Mouse (Mus musculus): ENCODE results near the gene Caskin1.
A peak's percentile ranks its signal among the peaks of the same experiment; 100 is the strongest.

Gene Caskin1

GRCm38 (mm10) chr17:24534160-24534718 is 45.8 kb downstream of the Caskin1 start, which contains the start of gene Rab26:
Rab26 (minus strand) TSS chr17:24534210.
- DNase-seq, result no peak

- no peak for DNase-seq
These were observed 46.9 kb downstream of the Caskin1 start for GRCm38 (mm10) chr17:24535300-24535699.

GRCm38 (mm10) chr17:24537536-24537935 is 49.1 kb downstream of the Caskin1 start:
- no peak for DNase-seq

DNA sequence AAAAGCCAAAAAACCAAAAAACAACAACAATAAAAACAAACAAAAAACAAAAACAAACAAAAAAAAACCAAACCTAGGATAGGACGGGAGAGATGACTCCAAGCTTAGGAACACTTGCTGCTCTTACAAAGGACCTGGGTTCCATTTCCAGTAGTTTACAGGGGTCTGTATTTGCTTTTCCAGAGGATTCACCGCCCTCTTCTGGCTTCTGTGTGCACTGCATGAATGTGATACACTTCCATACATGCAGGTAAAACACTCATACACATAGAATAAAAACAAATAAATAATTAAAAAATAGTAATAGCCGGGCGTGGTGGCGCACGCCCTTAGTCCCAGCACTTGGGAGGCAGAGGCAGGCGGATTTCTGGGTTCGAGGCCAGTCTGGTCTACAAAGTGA is 50.5 kb downstream of the Caskin1 start:
- peak; percentile 75 for DNase-seq

DNA sequence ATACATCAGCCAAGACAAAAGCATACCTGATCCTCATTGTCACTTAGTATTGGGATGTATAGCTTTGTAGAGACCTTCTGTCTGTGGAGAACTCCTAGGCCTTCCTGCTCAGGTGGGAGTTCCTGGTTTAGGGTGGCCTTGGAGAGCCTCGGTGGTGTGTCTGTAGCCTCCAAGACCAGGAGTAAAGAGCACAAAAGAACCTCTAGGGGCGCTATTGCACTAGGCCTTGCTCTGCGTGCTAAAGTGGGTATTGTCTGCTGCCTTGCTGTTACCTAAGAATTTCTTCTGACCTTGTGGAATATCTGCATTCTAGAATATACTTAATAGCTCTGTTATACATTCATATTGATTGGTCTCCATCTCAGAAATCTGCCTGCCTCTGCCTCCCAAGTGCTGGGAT is 52.0 kb downstream of the Caskin1 start:
- peak; percentile 73 for DNase-seq

GRCm38 (mm10) chr17:24544613-24545012 is 56.2 kb downstream of the Caskin1 start:
- no peak for DNase-seq

GRCm38 (mm10) chr17:24545247-24545646 is 56.8 kb downstream of the Caskin1 start:
- DNase-seq, result no peak

- DNase-seq, result no peak
These were observed 57.8 kb downstream of the Caskin1 start for GRCm38 (mm10) chr17:24546234-24546633.

- DNase-seq, result no peak
These were observed 60.0 kb downstream of the Caskin1 start for GRCm38 (mm10) chr17:24548435-24548834.

GRCm38 (mm10) chr17:24548921-24549617 is 60.7 kb downstream of the Caskin1 start:
- peak; percentile 80 for DNase-seq

DNA sequence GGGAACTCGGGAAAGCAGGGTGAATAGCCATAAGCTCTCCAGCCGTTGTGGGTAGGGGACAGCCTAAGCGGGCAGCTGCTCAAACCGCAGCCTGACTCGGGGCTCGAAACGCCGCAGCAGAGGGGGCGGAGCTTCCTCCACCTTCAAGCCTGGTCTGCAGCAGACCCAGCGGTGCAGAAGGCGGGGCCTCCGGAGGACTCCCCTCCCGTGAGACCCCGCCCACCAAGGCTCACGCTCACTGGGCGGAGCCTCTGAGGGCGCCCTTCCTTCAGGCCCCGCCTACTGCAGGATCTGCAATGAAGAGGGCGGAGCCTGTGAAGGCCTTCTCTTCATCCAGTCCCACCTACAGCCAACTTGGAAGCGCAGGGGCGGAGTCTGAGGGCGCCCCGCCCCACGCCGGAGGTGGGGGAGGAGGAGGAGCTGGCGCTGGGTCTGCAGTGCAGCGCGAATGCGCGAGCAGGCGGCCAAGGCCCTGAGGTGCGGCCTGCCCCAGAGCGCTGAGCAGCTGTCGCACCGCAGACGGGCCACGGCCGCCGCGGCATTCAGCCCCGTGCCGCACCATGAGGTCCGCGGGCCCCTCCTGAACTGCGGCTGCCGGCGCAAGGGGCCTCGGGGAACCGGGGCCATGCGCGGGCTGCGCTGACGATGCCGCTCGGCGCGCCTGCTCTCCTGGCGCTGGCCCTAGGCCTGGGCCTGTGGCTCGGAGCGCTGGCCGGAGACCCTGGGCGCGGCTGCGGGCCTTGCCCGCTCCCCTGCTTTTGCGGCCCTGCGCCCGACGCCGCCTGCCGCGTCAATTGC is 61.4 kb downstream of the Caskin1 start, which contains the start of gene Pkd1:
Gene Pkd1 (plus strand): TSS at position 217 of the 798 bp plus-strand sequence.
- DNase-seq, result peak; percentile 99

- DNase-seq, result peak; percentile 65
These were observed 62.1 kb downstream of the Caskin1 start for GRCm38 (mm10) chr17:24550416-24551049.

GRCm38 (mm10) chr17:24551050-24551444 is 62.6 kb downstream of the Caskin1 start:
- no peak for DNase-seq

DNA sequence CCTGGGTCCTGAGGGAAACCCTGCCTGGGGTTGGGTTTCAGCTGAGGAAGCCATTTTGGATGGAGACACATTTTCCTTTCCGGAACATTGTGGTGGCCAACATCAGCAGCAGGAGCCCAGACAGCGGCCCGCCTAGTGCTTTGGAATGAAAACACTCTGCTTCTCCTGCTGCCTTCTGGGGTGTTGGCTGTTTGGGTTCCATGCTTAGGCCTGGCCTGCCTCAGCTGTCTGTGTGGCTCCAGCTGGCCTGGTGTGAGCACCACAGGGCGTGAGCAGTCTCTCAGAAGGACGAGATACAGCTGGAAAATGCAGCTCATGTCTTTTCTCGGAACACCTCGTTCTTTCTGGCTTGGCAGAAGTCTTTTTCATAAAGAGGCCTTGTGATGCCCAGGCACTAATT is 68.7 kb downstream of the Caskin1 start:
- peak; percentile 53 for DNase-seq

Data from lung, postnatal 14 days (tissue).